Mouse (Mus musculus): Measurements from ENCODE around the gene Rps6ka1. TPM values are rescaled to one million over a fixed set of nuclear protein-coding genes. Genes with fewer than 3 reads are reported as not detected.
"Not testable (repeated sequence)": the region's sequence is repeated elsewhere in the genome, so short reads cannot be mapped to it uniquely, and the experiment has no call there.

The Rps6ka1 gene
- polyA plus RNA-seq, 1 experiment from 2014 or later: 44.5 TPM

GRCm38 (mm10) chr4:133908051-133908450 lies 20.5 kb upstream of the Rps6ka1 start:
- no peak for ATAC-seq (ENCODE audit: borderline replicate concordance, extremely low read depth, low FRiP score, low TSS enrichment)
- H3K9ac ChIP-seq: no peak overlapping the region
- H3K36me3 ChIP-seq: no peaks in the 10 kb centered on the region
- no peak overlapping the region for H3K4me2 ChIP-seq
- H3K27ac ChIP-seq: peak overlapping the region; percentile 53; the same call in 1 of the 2 replicates
- H3K27me3 ChIP-seq: no peaks in the 10 kb centered on the region
- H3K4me1 ChIP-seq: peaks cover 8% of the 10 kb centered on the region; the same call in 1 of the 2 replicates
- no peaks in the 10 kb centered on the region for H3K9me3 ChIP-seq
- WGBS: 78% methylated on average over 6 of the region's 6 CpGs
- no peak overlapping the region for H3K4me3 ChIP-seq

- WGBS: 54% methylated on average over 4 of the region's 4 CpGs
- H3K27ac ChIP-seq: no peak overlapping the region
- no peaks in the 10 kb centered on the region for H3K27me3 ChIP-seq
- no peaks in the 10 kb centered on the region for H3K36me3 ChIP-seq
- H3K4me2 ChIP-seq: no peak overlapping the region
- H3K4me1 ChIP-seq: peaks cover 8% of the 10 kb centered on the region; the same call in 1 of the 2 replicates
- no peaks in the 10 kb centered on the region for H3K9me3 ChIP-seq
- ATAC-seq (ENCODE audit: borderline replicate concordance, extremely low read depth, low FRiP score, low TSS enrichment): no peak
- H3K9ac ChIP-seq: no peak overlapping the region
- no peak overlapping the region for H3K4me3 ChIP-seq
Observed at GRCm38 (mm10) chr4:133907086-133907485, 19.5 kb upstream of the Rps6ka1 start.

- H3K4me1 ChIP-seq: not testable (repeated sequence)
- 78% methylated on average over 5 of the region's 5 CpGs for WGBS
Observed at GRCm38 (mm10) chr4:133906336-133906735, 18.7 kb upstream of the Rps6ka1 start.

GRCm38 (mm10) chr4:133905167-133905566 lies 17.6 kb upstream of the Rps6ka1 start:
- no peak for ATAC-seq (ENCODE audit: borderline replicate concordance, extremely low read depth, low FRiP score, low TSS enrichment)
- Histone ChIP-seq H3K27me3 (no peaks in the 10 kb centered on the region), H3K4me1 (peaks cover 4% of the 10 kb centered on the region; the same call in 1 of the 2 replicates), H3K27ac (no peak overlapping the region), H3K4me3 (no peak overlapping the region), H3K36me3 (no peaks in the 10 kb centered on the region), H3K9me3 (no peaks in the 10 kb centered on the region), H3K4me2 (no peak overlapping the region), H3K9ac (no peak overlapping the region)
- 66% methylated on average over 7 of the region's 7 CpGs for whole genome bisulfite sequencing

More at GRCm38 (mm10) chr4:133906336-133906735, 18.7 kb upstream of the Rps6ka1 start:
- not testable (repeated sequence) for ATAC-seq (ENCODE audit: borderline replicate concordance, extremely low read depth, low FRiP score, low TSS enrichment); H3K9ac ChIP-seq; H3K27ac ChIP-seq; H3K4me3 ChIP-seq; H3K9me3 ChIP-seq; H3K27me3 ChIP-seq; H3K4me2 ChIP-seq; H3K36me3 ChIP-seq

- 72% methylated on average over 8 of the region's 8 CpGs for WGBS
- H3K4me3 ChIP-seq: no peak overlapping the region
- H3K27ac ChIP-seq: no peak overlapping the region
- H3K27me3 ChIP-seq: no peaks in the 10 kb centered on the region
- no peaks in the 10 kb centered on the region for H3K36me3 ChIP-seq
- no peaks in the 10 kb centered on the region for H3K4me1 ChIP-seq
- no peaks in the 10 kb centered on the region for H3K9me3 ChIP-seq
- no peak overlapping the region for H3K4me2 ChIP-seq
- ATAC-seq (ENCODE audit: borderline replicate concordance, extremely low read depth, low FRiP score, low TSS enrichment): no peak
- H3K9ac ChIP-seq: no peak overlapping the region
Observed at GRCm38 (mm10) chr4:133904326-133904725, 16.7 kb upstream of the Rps6ka1 start.

- H3K4me3 ChIP-seq: no peak overlapping the region
- no peak overlapping the region for H3K9ac ChIP-seq
- 0 out of 2 replicates have a peak, but pooled peaks have one; percentile 39 for ATAC-seq (ENCODE audit: borderline replicate concordance, extremely low read depth, low FRiP score, low TSS enrichment)
- H3K4me2 ChIP-seq: no peak overlapping the region
- no peaks in the 10 kb centered on the region for H3K36me3 ChIP-seq
- WGBS: 47% methylated on average over 7 of the region's 7 CpGs
- H3K27ac ChIP-seq: peak overlapping the region; percentile 56
- H3K9me3 ChIP-seq: no peaks in the 10 kb centered on the region
- H3K27me3 ChIP-seq: no peaks in the 10 kb centered on the region
- H3K4me1 ChIP-seq: peaks cover 4% of the 10 kb centered on the region
Observed at GRCm38 (mm10) chr4:133903372-133903771, 15.8 kb upstream of the Rps6ka1 start.

GRCm38 (mm10) chr4:133902510-133902909 lies 14.9 kb upstream of the Rps6ka1 start:
- Histone ChIP-seq H3K27me3 (no peaks in the 10 kb centered on the region), H3K9me3 (no peaks in the 10 kb centered on the region), H3K4me2 (no peak overlapping the region), H3K9ac (no peak overlapping the region), H3K27ac (no peak overlapping the region), H3K36me3 (no peaks in the 10 kb centered on the region), H3K4me1 (peaks cover 9% of the 10 kb centered on the region), H3K4me3 (no peak overlapping the region)
- WGBS: 69% methylated on average over 2 of the region's 2 CpGs
- no peak for ATAC-seq (ENCODE audit: borderline replicate concordance, extremely low read depth, low FRiP score, low TSS enrichment)

- Histone ChIP-seq H3K4me1 (peaks cover 9% of the 10 kb centered on the region), H3K27me3 (no peaks in the 10 kb centered on the region), H3K27ac (no peak overlapping the region), H3K36me3 (no peaks in the 10 kb centered on the region), H3K9me3 (no peaks in the 10 kb centered on the region), H3K4me2 (no peak overlapping the region), H3K4me3 (no peak overlapping the region), H3K9ac (no peak overlapping the region)
- WGBS: 80% methylated on average over 6 of the region's 6 CpGs
- no peak for ATAC-seq (ENCODE audit: borderline replicate concordance, extremely low read depth, low FRiP score, low TSS enrichment)
Observed at GRCm38 (mm10) chr4:133900887-133901286, 13.3 kb upstream of the Rps6ka1 start.

GRCm38 (mm10) chr4:133900352-133900751 lies 12.8 kb upstream of the Rps6ka1 start:
- 94% methylated on average over 6 of the region's 6 CpGs for WGBS
- Histone ChIP-seq H3K4me2 (no peak overlapping the region), H3K4me3 (no peak overlapping the region), H3K4me1 (peaks cover 9% of the 10 kb centered on the region), H3K36me3 (no peaks in the 10 kb centered on the region), H3K27ac (no peak overlapping the region), H3K27me3 (no peaks in the 10 kb centered on the region), H3K9me3 (no peaks in the 10 kb centered on the region), H3K9ac (no peak overlapping the region)
- no peak for ATAC-seq (ENCODE audit: borderline replicate concordance, extremely low read depth, low FRiP score, low TSS enrichment)

GRCm38 (mm10) chr4:133899241-133899800 lies 11.7 kb upstream of the Rps6ka1 start:
- no peak for ATAC-seq (ENCODE audit: borderline replicate concordance, extremely low read depth, low FRiP score, low TSS enrichment)
- Histone ChIP-seq H3K27ac (no peak overlapping the region), H3K4me1 (peaks cover 9% of the 10 kb centered on the region), H3K4me2 (no peak overlapping the region), H3K27me3 (no peaks in the 10 kb centered on the region), H3K4me3 (no peak overlapping the region), H3K36me3 (no peaks in the 10 kb centered on the region), H3K9ac (no peak overlapping the region), H3K9me3 (no peaks in the 10 kb centered on the region)
- WGBS: 55% methylated on average over 9 of the region's 9 CpGs

- no peak for ATAC-seq (ENCODE audit: borderline replicate concordance, extremely low read depth, low FRiP score, low TSS enrichment)
Observed at GRCm38 (mm10) chr4:133898151-133898550, 10.6 kb upstream of the Rps6ka1 start.

GRCm38 (mm10) chr4:133897431-133897891 lies 9.9 kb upstream of the Rps6ka1 start:
- H3K4me2 ChIP-seq: no peak overlapping the region
- 62% methylated on average over 11 of the region's 11 CpGs for WGBS
- no peak for ATAC-seq (ENCODE audit: borderline replicate concordance, extremely low read depth, low FRiP score, low TSS enrichment)
- no peaks in the 10 kb centered on the region for H3K27me3 ChIP-seq
- no peak overlapping the region for H3K4me3 ChIP-seq
- H3K9me3 ChIP-seq: no peaks in the 10 kb centered on the region
- no peak overlapping the region for H3K9ac ChIP-seq
- H3K4me1 ChIP-seq: peaks cover 9% of the 10 kb centered on the region
- H3K36me3 ChIP-seq: no peaks in the 10 kb centered on the region
- H3K27ac ChIP-seq: no peak overlapping the region

More at GRCm38 (mm10) chr4:133898151-133898550, 10.6 kb upstream of the Rps6ka1 start:
- Histone ChIP-seq H3K36me3 (no peaks in the 10 kb centered on the region), H3K4me3 (no peak overlapping the region), H3K4me1 (peaks cover 9% of the 10 kb centered on the region), H3K9me3 (no peaks in the 10 kb centered on the region), H3K27me3 (no peaks in the 10 kb centered on the region), H3K9ac (no peak overlapping the region), H3K27ac (no peak overlapping the region), H3K4me2 (no peak overlapping the region)
- WGBS: 23% methylated on average over 6 of the region's 6 CpGs
